Mouse (Mus musculus) liver, embryonic 14.5 days (tissue): ENCODE results near the gene Vamp8.

Source experiments
- CTCF ChIP-seq: IDR thresholded peaks from 2 replicates; pipeline ENCODE4 v1.5.1; 2016; ENCODE audit warnings: antibody characterized with exemption, low read depth, control low read depth
- EP300 ChIP-seq: IDR thresholded peaks from 2 replicates; pipeline ENCODE4 v1.6.1; 2016; ENCODE audit warnings: antibody characterized with exemption, low read depth

DNA sequence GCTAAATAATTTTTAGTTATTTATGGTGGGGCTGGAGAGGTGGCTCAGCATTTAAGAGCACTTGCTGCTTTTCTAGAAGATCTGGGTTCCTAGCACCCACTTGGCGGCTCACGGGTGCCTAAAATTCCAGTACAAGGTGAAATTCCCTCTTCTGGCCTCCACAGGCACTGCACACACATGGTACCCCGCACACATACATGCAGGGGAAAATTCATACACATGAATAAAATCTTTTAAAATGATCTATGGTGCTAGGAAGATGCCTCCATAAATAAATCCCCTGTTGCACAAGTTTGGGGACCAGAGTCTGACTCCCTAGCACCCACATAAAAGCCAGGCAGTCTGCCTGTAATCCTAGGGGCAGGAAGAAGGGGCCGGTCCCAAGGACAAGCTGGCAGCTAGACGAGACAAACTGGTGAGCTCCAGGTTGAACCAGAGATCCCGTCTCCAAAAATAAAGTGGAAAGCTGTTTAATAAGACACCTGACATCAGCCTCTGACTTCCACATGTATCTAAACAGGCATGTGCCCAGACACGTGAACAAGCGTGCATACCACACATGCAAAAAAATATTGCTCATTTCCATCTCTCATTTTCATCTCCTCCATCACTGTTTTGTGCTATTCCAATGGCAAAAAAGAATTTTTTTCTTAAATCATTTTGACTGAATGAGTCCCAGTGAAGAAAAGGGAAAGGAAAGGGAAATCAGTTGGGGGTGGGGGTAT, 11.8 kb downstream of the Vamp8 start:
- no peak for TF ChIP-seq EP300
- TF ChIP-seq CTCF, result peak; percentile 32; the same call in 1 of the 2 replicates
